Mouse (Mus musculus) C2C12 (cell line): ENCODE measurements at regions not wholly inside any gene's neighbourhood (a gene's known extent, or its start where the extent isn't known, plus 50 kb on each side); places are given as distances from the start of the nearest gene placed in this dataset.

Experiments used
- CTCF ChIP-seq: IDR thresholded peaks from one replicate; pipeline ENCODE4 v1.5.1; 2011; ENCODE audit not compliant: control insufficient read depth, insufficient read depth, insufficient read length
- USF1 ChIP-seq: IDR thresholded peaks from one replicate; pipeline ENCODE4 v1.6.1; 2011; ENCODE audit warnings: low read depth, mild to moderate bottlenecking, control low read depth, moderate library complexity

- no peak for TF ChIP-seq CTCF
- no peak for TF ChIP-seq USF1
Measured at GRCm38 (mm10) chr9:69543241-69543640, 89.8 kb downstream of the Anxa2 start.
